Mouse (Mus musculus) cerebellum, adult 8-10 months (tissue): ENCODE data around the gene Sema3a.
"Not testable (repeated sequence)": the region's sequence is repeated elsewhere in the genome, so short reads cannot be mapped to it uniquely, and the experiment has no call there.

Experiments
- DNase-seq: peaks from one replicate; pipeline ENCODE4 v3.0.0; 2022

The Sema3a gene

DNA sequence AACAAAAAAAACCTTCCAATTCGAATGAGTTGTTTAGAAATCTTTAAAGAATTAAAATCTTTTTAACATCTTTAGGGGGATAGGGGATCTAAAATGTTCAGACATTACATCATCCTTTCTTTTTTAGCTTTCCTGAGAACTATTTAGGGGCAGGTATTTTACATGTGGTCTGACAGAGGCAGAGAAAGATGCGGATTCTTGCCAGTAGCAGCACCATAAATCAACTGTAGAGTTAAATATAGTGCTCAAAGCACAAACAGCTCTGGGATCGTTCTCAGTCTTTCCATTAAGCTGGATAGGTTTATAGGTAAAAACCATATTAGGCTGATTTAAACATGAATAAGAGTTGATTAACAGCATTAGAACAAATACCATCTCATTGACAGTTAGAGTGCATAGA lies 307.4 kb downstream of the Sema3a start:
- DNase-seq = no peak

- no peak for DNase-seq
These were observed 308.1 kb downstream of the Sema3a start for GRCm38 (mm10) chr5:13433303-13433702.

DNA sequence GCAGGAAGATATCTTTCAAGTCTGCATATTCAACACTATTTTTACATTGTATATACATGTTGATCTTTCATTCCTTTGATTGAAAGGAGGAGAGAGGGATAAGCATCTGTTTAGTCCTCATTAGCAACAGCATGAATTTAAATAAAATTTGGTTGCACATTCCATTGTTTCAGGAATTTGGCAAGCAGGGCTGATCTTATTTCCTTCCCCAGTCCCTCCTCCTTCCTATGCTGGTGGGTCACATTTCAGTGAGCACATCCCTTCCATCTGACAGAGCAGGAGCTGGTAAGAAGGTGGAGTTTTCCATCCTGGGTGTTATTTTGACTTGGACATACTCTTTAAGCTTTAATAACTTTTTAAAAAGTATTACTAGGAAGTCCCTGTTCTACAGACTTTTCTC lies 315.9 kb downstream of the Sema3a start:
- no peak for DNase-seq

DNA sequence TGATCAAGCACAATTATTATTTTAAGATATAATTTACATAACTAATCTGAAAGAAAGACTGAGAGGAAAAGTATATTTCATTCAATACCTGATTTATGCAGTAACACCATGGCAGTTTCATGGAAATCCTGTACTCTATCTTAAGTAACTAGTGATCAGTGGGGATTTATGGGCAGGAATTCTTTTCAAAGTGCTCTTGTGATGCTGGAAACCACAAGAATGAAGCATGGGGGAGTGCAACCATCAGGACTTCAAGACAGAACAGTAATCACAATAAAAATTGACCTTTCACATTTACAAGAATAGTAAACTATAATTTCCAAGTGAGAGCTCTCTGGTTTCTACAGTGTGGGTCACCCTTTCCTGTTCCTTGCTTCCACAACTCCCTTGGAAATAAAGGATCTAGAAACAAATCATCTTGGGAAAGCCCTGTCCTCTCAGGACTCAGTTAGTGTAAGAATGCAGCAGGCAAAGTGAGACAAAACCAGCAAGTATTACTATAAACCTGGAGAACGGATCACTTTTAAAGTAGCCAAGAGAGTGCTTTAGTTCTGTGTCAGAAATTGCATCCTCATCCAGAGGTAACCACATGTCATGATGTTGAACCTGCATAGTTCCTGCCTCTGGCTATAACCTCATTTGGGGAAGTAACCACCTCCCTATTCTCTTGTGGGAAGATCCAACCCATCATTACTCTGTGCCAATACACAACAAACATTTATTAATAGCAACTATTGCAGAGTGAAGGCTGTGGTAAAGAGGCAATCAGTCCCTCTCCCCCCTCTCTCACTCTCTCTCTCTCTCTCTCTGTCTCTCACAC lies 335.2 kb downstream of the Sema3a start:
- no peak for DNase-seq

GRCm38 (mm10) chr5:13468856-13469255 lies 343.6 kb downstream of the Sema3a start:
- DNase-seq = no peak

GRCm38 (mm10) chr5:13469401-13469800 lies 344.2 kb downstream of the Sema3a start:
- no peak for DNase-seq

DNA sequence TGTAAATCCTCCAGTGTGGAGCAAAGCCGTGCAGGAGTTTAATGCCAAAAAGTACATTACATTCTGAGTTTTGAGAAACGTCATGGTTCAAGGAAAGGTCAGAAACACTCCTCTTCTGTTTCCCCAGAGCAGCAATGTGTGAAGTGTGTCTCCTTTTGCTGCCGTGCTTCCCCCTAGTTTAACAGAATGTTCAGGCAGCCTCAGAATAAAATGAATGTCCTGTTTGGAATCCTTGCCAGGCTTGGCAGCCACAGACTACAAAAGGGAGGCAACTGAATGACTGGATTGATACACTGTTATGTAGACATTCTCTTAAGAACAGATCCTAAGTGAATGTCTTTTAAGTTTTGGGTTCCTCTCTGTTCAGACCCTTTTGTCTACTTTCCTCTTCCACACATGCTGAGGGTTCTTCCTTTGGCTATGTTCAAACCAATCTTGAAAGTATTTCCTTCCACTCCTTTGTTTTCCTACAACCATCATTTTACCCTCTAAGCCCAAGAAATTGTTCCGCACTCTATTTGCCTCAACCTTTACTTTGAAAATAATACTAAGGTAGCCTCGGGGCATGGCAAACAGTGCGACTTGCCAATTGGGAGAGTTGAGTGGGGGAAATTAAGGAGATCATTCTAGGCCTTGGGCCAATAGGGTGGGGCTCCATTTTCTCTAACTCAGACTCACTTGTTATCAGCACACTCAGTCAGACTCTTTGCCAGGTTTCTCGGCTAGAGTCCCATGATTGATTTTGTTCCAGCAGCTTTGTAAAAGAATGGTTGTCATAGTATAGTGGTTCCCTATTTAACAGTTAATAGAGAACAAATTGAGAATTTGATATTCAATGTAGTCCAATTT lies 345.1 kb downstream of the Sema3a start:
- DNase-seq = no peak

- DNase-seq = no peak
These were observed 352.4 kb downstream of the Sema3a start for GRCm38 (mm10) chr5:13477653-13478052.

GRCm38 (mm10) chr5:13488671-13489070 lies 363.5 kb downstream of the Sema3a start:
- no peak for DNase-seq

GRCm38 (mm10) chr5:13495967-13496366 lies 370.8 kb downstream of the Sema3a start:
- not testable (repeated sequence) for DNase-seq

- no peak for DNase-seq
These were observed 374.6 kb downstream of the Sema3a start for GRCm38 (mm10) chr5:13499835-13500234.

DNA sequence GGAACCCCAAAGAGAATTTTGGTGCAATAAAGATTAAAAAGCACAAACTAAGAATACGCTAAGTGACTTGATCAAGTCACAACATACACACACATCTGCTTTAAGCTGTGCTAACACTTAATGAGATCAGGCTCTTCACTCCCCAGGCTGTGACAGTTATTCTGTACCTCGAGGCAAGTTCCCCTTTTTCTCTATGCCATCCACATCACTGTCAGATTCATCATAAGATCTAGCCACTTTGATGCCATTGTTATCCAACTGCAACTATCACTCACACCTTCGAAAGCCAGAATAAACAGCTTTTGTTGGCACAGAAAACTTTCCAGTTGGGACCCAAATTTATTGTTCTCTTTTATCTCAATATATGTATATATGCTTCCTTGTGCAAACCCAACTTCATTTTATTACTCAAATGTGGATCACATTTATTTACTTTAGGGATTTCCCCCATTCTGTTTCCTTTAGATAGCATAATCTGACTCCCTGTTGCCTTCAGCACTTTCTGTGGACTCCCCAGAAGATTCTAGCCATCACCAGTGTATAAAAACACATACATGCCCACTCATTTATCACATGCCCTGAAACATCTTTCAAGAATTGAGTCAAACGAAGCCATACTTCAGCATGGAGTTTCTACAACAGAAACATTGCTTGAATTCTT lies 380.8 kb downstream of the Sema3a start:
- no peak for DNase-seq

DNA sequence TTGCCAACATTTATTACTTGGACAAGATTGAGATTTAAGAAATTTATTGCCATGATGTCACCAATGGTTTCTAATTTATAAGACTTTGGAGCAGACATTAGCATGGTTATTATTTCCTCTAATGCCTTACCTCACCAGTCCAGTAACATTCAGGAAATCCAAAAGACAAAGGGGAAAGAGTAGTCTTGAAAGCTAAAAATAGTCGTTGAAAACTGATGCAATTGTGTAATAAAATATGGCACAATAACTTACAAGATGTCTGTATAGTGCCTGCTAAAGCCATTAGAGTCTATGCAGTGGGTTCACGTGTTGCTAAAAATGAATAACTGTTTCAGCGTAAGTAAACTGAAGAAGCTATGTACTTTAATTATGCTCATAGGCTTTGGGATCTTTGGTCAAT lies 383.9 kb downstream of the Sema3a start:
- DNase-seq = no peak

- DNase-seq = no peak
These were observed 391.8 kb downstream of the Sema3a start for GRCm38 (mm10) chr5:13517018-13517417.

DNA sequence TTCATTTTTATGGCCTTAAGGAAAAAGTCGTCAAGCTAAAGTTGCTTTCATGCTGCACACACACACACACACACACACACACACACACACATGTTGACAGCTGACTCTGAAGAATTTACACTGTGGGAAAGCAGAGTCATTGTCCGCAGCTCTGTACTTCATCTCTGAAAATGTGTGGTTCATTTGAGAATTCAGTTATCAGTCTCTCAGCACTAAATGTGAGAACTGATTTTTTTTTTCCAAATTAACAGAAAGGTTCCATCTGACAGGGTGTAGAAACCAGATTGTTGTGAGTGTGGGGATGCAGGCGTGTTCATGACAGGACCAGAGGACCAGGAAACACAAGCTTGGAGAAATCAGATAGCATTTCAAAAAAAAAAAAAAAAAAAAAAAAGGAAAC lies 400.4 kb downstream of the Sema3a start:
- no peak for DNase-seq

DNA sequence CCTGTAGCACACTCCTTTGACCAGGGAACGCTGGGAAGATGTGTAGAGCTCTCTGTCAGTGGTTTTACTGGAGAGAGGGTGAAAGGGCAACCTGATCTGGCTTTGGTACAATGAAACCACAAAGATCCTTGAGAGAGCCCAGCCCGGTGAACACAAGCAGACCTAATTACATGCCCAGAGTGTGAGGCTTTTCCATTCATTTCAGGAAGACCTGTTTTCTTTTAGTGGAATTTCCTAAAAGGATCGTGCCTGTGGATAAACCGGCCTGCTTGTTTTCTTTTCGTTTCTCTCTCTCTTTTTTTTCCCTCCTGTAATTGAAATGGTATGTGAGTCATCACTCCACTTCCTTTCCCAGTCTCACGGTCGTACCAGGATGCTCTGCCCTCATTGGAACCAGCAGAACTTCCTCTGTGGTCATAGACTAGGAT lies 401.8 kb downstream of the Sema3a start:
- DNase-seq = no peak

DNA sequence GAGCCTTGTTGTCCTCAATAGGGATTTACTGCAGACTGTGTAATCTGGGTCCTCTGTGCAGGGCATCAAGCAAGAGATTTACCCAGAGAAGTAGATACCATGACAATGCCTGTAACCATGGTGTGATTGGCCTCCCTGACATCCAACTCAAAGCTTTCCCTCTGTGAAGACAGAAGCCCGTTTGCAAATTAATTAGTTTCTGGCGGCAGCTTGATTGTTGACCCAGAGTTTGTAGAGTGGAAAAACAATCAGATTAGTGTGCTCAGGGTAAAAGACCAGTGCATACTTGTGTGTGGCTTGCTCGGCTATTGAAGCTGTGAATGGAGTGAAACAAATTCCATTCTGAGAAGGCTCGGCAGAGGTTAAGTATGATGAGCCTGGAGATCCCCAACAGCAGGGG lies 404.0 kb downstream of the Sema3a start:
- DNase-seq = peak; percentile 1

GRCm38 (mm10) chr5:13547472-13548209 lies 422.4 kb downstream of the Sema3a start:
- no peak for DNase-seq

DNA sequence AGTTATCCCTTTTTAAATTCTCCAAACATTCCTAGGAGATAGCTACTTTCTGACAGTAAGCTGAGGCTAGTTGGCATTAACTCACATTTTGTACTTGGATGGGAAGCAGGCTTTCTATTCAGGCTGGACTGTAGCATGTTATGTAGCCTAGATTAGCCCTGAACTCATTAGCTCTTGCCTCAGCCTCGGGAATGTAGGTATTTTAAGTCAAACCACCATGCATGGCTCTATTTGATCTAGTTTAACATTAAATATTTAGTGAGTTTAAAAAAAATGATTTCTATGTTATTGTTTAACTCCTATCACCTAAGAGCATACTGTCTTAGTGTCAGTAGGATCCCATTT lies 423.0 kb downstream of the Sema3a start:
- DNase-seq = no peak

DNA sequence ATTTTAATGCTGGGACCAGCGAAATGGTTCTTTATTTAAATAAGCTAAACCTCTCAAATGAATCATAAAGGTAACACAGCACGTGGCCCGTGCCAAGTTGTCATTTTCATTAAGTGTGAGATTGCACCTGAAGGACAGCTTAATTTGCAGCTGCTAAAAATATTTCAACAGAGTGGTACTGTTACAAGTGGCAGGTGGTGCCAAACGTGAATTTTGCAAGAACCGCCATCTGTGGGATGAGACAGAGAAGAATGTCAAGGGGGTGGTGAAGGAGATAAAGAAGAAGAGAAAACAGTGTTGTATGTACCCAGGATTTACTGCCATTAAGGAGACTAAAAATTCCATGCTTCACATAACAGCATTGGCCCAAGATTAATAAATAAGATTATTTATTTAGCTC lies 423.9 kb downstream of the Sema3a start:
- no peak for DNase-seq

DNA sequence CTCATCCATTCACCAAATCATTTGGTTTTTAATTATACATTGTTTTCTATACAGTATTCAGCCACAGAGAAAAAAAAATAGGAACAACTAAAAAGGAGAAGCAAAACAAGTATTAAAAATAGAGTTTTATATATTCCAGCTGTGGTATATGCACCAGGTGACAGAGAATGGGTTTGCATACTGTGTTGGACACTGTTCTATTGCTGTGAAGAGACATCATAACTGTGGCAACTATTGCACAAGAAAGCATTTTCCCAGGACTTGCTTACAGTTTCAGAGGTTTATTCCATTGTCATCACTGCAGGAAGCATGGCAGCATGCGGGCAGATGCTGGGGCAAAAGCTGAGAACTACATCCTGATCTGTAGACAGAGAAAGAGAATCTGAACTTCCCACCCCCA lies 425.7 kb downstream of the Sema3a start:
- no peak for DNase-seq

DNA sequence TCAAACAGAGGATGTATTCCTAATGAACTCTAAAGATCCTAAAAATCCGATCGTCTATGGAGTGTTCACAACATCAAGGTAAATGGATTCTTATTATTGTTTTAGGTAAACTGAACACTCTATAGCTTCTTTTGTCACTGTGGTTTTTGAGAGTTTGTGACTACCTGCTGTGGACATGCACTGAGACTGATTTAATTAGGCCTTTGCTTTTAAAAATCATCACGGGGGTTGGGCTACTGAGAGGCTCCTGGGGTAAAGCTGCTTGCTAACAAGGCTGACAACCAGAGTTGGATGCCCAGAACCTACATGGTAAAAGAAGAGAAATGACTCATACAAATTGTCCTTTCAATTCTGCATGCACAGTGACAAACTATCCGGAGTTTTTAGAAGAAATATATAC lies 432.0 kb downstream of the Sema3a start:
- no peak for DNase-seq

GRCm38 (mm10) chr5:13573867-13574266 lies 448.7 kb downstream of the Sema3a start:
- DNase-seq = no peak
